Mouse (Mus musculus) stomach, postnatal 0 days (tissue): ENCODE measurements around the gene Amn1. TPM values are rescaled to one million over a fixed set of nuclear protein-coding genes. Genes with fewer than 3 reads are reported as not detected.

Source experiments
- ATAC-seq: fragments of 200-750 bp; cut with Nextera tagmentation; 2 replicates; pipeline ENCODE4 v1.8.0; 2017; ENCODE audit not compliant: low FRiP score, low TSS enrichment
- DNase-seq: peaks from one replicate; pipeline ENCODE4 v3.0.0-alpha.2; 2016; ENCODE audit warnings: low spot score
- H3K27ac ChIP-seq: fragments of 300-500 bp; sonication (generic); replicated peaks from 2 replicates; pipeline ENCODE4 v1.5.1; 2014; ENCODE audit warnings: mild to moderate bottlenecking, control low read depth
- H3K27me3 ChIP-seq: fragments of 300-500 bp; sonication (generic); 2 replicates; pipeline ENCODE4 v1.6.1; 2014; ENCODE audit warnings: low read length; ENCODE audit not compliant: control insufficient read depth, insufficient read depth
- H3K36me3 ChIP-seq: fragments of 300-500 bp; sonication (generic); 2 replicates; pipeline ENCODE4 v1.6.1; 2014; ENCODE audit warnings: low read length, mixed read lengths; ENCODE audit not compliant: control insufficient read depth, insufficient read depth
- H3K4me1 ChIP-seq: fragments of 300-500 bp; sonication (generic); replicated peaks from 2 replicates; pipeline ENCODE4 v1.6.1; 2014; ENCODE audit warnings: antibody characterized with exemption; ENCODE audit not compliant: control insufficient read depth, insufficient read depth
- H3K4me2 ChIP-seq: fragments of 300-500 bp; sonication (generic); replicated peaks from 2 replicates; pipeline ENCODE4 v1.6.1; 2014; ENCODE audit warnings: low read depth, mild to moderate bottlenecking, control low read depth, moderate library complexity
- H3K4me3 ChIP-seq: fragments of 300-500 bp; sonication (generic); 2 replicates; pipeline ENCODE4 v1.5.1; 2014; ENCODE audit warnings: low read depth, low read length, control low read depth
- H3K9ac ChIP-seq: fragments of 300-500 bp; sonication (generic); 2 replicates; pipeline ENCODE4 v1.6.1; 2014; ENCODE audit warnings: mild to moderate bottlenecking, low read length, control low read depth, mixed read lengths
- H3K9me3 ChIP-seq: fragments of 300-500 bp; sonication (generic); 2 replicates; pipeline ENCODE4 v1.6.1; 2016; ENCODE audit warnings: low read length; ENCODE audit not compliant: control insufficient read depth
- CTCF ChIP-seq: IDR thresholded peaks from 2 replicates; pipeline ENCODE4 v1.5.1; 2016; ENCODE audit warnings: antibody characterized with exemption, low read depth, mild to moderate bottlenecking, moderate library complexity
- EP300 ChIP-seq: optimal IDR thresholded peaks from 2 replicates; pipeline ENCODE3; 2016; ENCODE audit warnings: antibody characterized with exemption
- WGBS: fragments of 180-500 bp; shearing (Covaris S2); extraction: QIAGEN DNeasy Blood & Tissue Kit; methylation state at CpG from one replicate; pipeline ENCODE4 v1.1.7; 2014; 5-methylcytosine and 5-hydroxymethylcytosine counted together
- polyA plus RNA-seq: library from polyadenylated mRNA; unstranded; fragments of >200 nt; fragmentation: Nextera tagmentation; extraction: Ambion mirVana; gene quantifications from 2 replicates; pipeline ENCODE4 v1.2.1, GENCODE M21; 2015

Amn1 gene
- polyA plus RNA-seq, 1 experiment from 2014 or later = 20.1 TPM

GRCm38 (mm10) chr6:149152119-149152518 is 36.4 kb downstream of the Amn1 start:
- H3K4me3 ChIP-seq = no peak overlapping the region
- H3K27me3 ChIP-seq = no peaks in the 10 kb centered on the region
- TF ChIP-seq CTCF = no peak
- no peak for TF ChIP-seq EP300
- DNase-seq = no peak
- H3K27ac ChIP-seq = no peak overlapping the region
- H3K4me2 ChIP-seq = no peak overlapping the region
- H3K36me3 ChIP-seq = peaks cover 4% of the 10 kb centered on the region; the same call in 1 of the 2 replicates
- ATAC-seq = no peak
- H3K9me3 ChIP-seq = no peaks in the 10 kb centered on the region
- no peak overlapping the region for H3K9ac ChIP-seq
- 82% methylated on average over 2 of the region's 2 CpGs for WGBS
- 0 out of 2 replicates have a peak, but pooled peaks cover 4% of the 10 kb centered on the region for H3K4me1 ChIP-seq

- ATAC-seq (peak; percentile 97), DNase-seq (peak; percentile 68)
- Histone ChIP-seq H3K27me3 (no peaks in the 10 kb centered on the region), H3K36me3 (peaks cover 2% of the 10 kb centered on the region; the same call in 1 of the 2 replicates), H3K4me2 (no peak overlapping the region), H3K27ac (peak overlapping the region; percentile 67), H3K9me3 (no peaks in the 10 kb centered on the region), H3K4me3 (no peak overlapping the region), H3K4me1 (no peaks in the 10 kb centered on the region), H3K9ac (no peak overlapping the region)
- TF ChIP-seq CTCF (peak; percentile 15; the same call in 1 of the 2 replicates), EP300 (no peak)
- WGBS = 48% methylated on average over 7 of the region's 7 CpGs
Observed at GRCm38 (mm10) chr6:149148436-149149229, 39.9 kb downstream of the Amn1 start.

- Histone ChIP-seq H3K9me3 (no peaks in the 10 kb centered on the region), H3K4me2 (no peak overlapping the region), H3K4me3 (no peak overlapping the region), H3K27ac (no peak overlapping the region), H3K4me1 (no peaks in the 10 kb centered on the region), H3K27me3 (no peaks in the 10 kb centered on the region), H3K36me3 (peaks cover 2% of the 10 kb centered on the region; the same call in 1 of the 2 replicates), H3K9ac (no peak overlapping the region)
- 89% methylated on average over 1 of the region's 1 CpGs for WGBS
- DNase-seq (no peak), ATAC-seq (no peak)
- no peak for TF ChIP-seq EP300
- no peak for TF ChIP-seq CTCF
Observed at GRCm38 (mm10) chr6:149145143-149145542, 43.4 kb downstream of the Amn1 start.

GRCm38 (mm10) chr6:149141393-149142173 is 46.9 kb downstream of the Amn1 start:
- peak overlapping the region; percentile 66 for H3K9ac ChIP-seq
- H3K36me3 ChIP-seq = peaks cover 2% of the 10 kb centered on the region; the same call in 1 of the 2 replicates
- H3K4me3 ChIP-seq = peak overlapping the region; percentile 54
- H3K4me2 ChIP-seq = peak overlapping the region; percentile 64
- peak overlapping the region; percentile 79 for H3K27ac ChIP-seq
- DNase-seq (peak; percentile 87), ATAC-seq (peak; percentile 95)
- WGBS = 2% methylated on average over 36 of the region's 36 CpGs
- H3K4me1 ChIP-seq = no peaks in the 10 kb centered on the region
- H3K27me3 ChIP-seq = no peaks in the 10 kb centered on the region
- H3K9me3 ChIP-seq = no peaks in the 10 kb centered on the region
- TF ChIP-seq EP300 (no peak), CTCF (peak; percentile 4; the same call in 1 of the 2 replicates)

- Histone ChIP-seq H3K9ac (no peak within 1 kb of the TSS), H3K27me3 (no peaks in the 10 kb centered on the region), H3K4me3 (no peak within 1 kb of the TSS), H3K27ac (no peak within 1 kb of the TSS), H3K36me3 (no peaks in the 10 kb centered on the region), H3K9me3 (no peaks in the 10 kb centered on the region), H3K4me1 (no peaks in the 10 kb centered on the region), H3K4me2 (no peak within 1 kb of the TSS)
- 72% methylated on average over 1 of the region's 1 CpGs for WGBS
- DNase-seq (no peak), ATAC-seq (no peak)
- no peak for TF ChIP-seq EP300
- no peak for TF ChIP-seq CTCF
Observed at GRCm38 (mm10) chr6:149139471-149139870, 49.0 kb downstream of the Amn1 start, which contains the start of gene Etfbkmt. Gene Etfbkmt (plus strand): TSS chr6:149139849.
